Mouse (Mus musculus) embryonic facial prominence, embryonic 14.5 days (tissue): Measurements from ENCODE around the gene Tmem270. TPM values are rescaled to one million over a fixed set of nuclear protein-coding genes. Genes with fewer than 3 reads are reported as not detected.
"Not testable (repeated sequence)": the region's sequence is repeated elsewhere in the genome, so short reads cannot be mapped to it uniquely, and the experiment has no call there.

Experiments
- ATAC-seq: fragments of 200-750 bp; cut with Nextera tagmentation; 2 replicates; pipeline ENCODE4 v1.8.0; 2017; ENCODE audit warnings: low read depth, moderate number of reproducible peaks, moderate TSS enrichment
- DNase-seq: peaks from one replicate; pipeline ENCODE4 v3.0.0-alpha.2; 2015; ENCODE audit warnings: low spot score
- H3K27ac ChIP-seq: fragments of 300-500 bp; sonication (generic); replicated peaks from 2 replicates; pipeline ENCODE4 v1.5.1; 2014; ENCODE audit warnings: low read depth, mild to moderate bottlenecking, low read length, moderate library complexity
- H3K27me3 ChIP-seq: fragments of 300-500 bp; sonication (generic); replicated peaks from 2 replicates; pipeline ENCODE4 v1.6.1; 2014; ENCODE audit warnings: low read length; ENCODE audit not compliant: control insufficient read depth, insufficient read depth
- H3K36me3 ChIP-seq: fragments of 300-500 bp; sonication (generic); 2 replicates; pipeline ENCODE4 v1.6.1; 2014; ENCODE audit warnings: low read length, mixed read lengths; ENCODE audit not compliant: control insufficient read depth, insufficient read depth
- H3K4me1 ChIP-seq: fragments of 300-500 bp; sonication (generic); 2 replicates; pipeline ENCODE4 v1.6.1; 2014; ENCODE audit warnings: antibody characterized with exemption, low read length; ENCODE audit not compliant: control insufficient read depth, insufficient read depth
- H3K4me2 ChIP-seq: fragments of 300-500 bp; sonication (generic); 2 replicates; pipeline ENCODE4 v1.6.1; 2014; ENCODE audit warnings: low read depth, mild to moderate bottlenecking, low read length, moderate library complexity, mixed read lengths
- H3K4me3 ChIP-seq: fragments of 300-500 bp; sonication (generic); 2 replicates; pipeline ENCODE4 v1.5.1; 2014; ENCODE audit warnings: low read depth, mild to moderate bottlenecking, low read length
- H3K9ac ChIP-seq: fragments of 300-500 bp; sonication (generic); 2 replicates; pipeline ENCODE4 v1.6.1; 2014; ENCODE audit warnings: low read depth, mild to moderate bottlenecking, low read length, moderate library complexity, mixed read lengths
- H3K9me3 ChIP-seq: fragments of 300-500 bp; sonication (generic); 2 replicates; pipeline ENCODE4 v1.6.1; 2016; ENCODE audit warnings: low read length; ENCODE audit not compliant: control insufficient read depth
- WGBS: fragments of 180-500 bp; shearing (Covaris S2); extraction: QIAGEN DNeasy Blood & Tissue Kit; methylation state at CpG from one replicate; pipeline ENCODE4 v1.1.7; 2014; 5-methylcytosine and 5-hydroxymethylcytosine counted together
- polyA plus RNA-seq: library from polyadenylated mRNA; unstranded; fragments of >200 nt; fragmentation: Nextera tagmentation; extraction: Ambion mirVana; gene quantifications from 2 replicates; pipeline ENCODE4 v1.2.1, GENCODE M21; 2014

Tmem270 gene
- polyA plus RNA-seq, 1 experiment from 2014 or later, result not detected

DNA sequence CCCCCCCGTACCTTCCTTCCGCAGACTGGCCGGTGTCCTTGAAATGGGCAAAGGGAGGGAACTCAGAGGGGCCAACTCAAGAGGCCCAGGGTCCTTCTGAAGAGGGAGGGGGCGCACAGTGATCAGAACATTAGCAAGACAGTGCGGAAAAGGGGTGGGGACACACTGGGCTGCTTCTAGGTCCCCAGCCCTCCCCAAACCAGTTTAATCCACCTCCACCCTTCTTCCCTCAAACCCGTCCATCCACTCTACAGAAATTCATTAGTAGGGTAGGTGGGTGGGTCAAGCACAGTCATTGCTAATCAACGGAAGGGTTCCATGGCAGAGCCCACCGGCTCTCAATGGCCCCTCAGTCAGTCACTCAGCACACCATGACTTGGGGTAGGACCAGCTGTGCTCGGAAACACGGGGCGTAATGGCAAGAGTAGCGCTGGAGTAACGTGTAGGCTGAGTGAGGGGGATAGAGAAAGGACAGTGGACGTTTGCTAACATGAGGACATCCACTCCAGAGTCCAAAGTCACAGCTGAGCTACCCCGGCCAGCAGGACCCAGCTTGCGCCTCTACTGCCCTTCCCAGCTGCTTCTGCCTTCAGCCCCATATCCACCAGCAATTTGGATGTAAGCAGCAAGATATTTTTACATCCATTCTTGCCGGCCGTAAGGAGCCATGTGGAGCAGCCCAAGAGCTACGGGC is 38.9 kb upstream of the Tmem270 start:
- Histone ChIP-seq H3K36me3 (no peaks in the 10 kb centered on the region), H3K9ac (peak overlapping the region; percentile 58), H3K27me3 (peaks cover 35% of the 10 kb centered on the region), H3K9me3 (no peaks in the 10 kb centered on the region), H3K4me1 (peaks cover 3% of the 10 kb centered on the region; the same call in 1 of the 2 replicates), H3K27ac (peak overlapping the region; percentile 39; the same call in 1 of the 2 replicates), H3K4me3 (peak overlapping the region; percentile 38), H3K4me2 (peak overlapping the region; percentile 43)
- WGBS, result 46% methylated on average over 16 of the region's 19 CpGs
- DNase-seq (no peak), ATAC-seq (no peak)

GRCm38 (mm10) chr5:134944179-134944578 is 37.6 kb upstream of the Tmem270 start:
- peaks cover 35% of the 10 kb centered on the region for H3K27me3 ChIP-seq
- peaks cover 3% of the 10 kb centered on the region; the same call in 1 of the 2 replicates for H3K4me1 ChIP-seq
- H3K4me3 ChIP-seq, result no peak overlapping the region
- no peak for ATAC-seq
- WGBS, result 67% methylated on average over 5 of the region's 5 CpGs
- H3K27ac ChIP-seq, result no peak overlapping the region
- no peaks in the 10 kb centered on the region for H3K9me3 ChIP-seq
- peak overlapping the region; percentile 43; the same call in 1 of the 2 replicates for H3K4me2 ChIP-seq
- H3K9ac ChIP-seq, result no peak overlapping the region
- DNase-seq, result no peak
- no peaks in the 10 kb centered on the region for H3K36me3 ChIP-seq

DNA sequence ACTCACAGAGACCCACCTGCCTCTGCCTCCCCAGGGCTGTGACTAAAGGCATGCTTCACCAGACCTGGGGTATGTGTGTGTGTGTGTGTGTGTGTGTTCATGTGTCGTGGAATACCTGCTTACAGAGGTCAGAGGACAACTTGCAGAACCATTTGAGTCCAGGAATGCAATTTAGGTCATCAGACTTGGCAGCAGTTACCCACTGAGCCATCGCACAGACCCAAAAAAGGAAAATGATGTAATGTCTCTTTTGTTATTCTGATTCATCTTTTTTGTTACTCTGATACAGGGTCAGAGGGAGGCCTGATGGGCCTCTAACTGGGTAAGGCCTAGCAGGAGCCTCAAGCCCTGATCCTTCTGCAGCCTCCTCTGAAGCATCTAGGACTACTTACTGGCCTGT is 36.2 kb upstream of the Tmem270 start:
- ATAC-seq (no peak), DNase-seq (no peak)
- H3K4me2 ChIP-seq, result no peak overlapping the region
- H3K27me3 ChIP-seq, result peaks cover 35% of the 10 kb centered on the region
- peaks cover 3% of the 10 kb centered on the region; the same call in 1 of the 2 replicates for H3K4me1 ChIP-seq
- no peak overlapping the region for H3K27ac ChIP-seq
- H3K9ac ChIP-seq, result no peak overlapping the region
- H3K4me3 ChIP-seq, result no peak overlapping the region
- no peaks in the 10 kb centered on the region for H3K9me3 ChIP-seq
- WGBS, result 66% methylated on average over 2 of the region's 2 CpGs
- no peaks in the 10 kb centered on the region for H3K36me3 ChIP-seq

DNA sequence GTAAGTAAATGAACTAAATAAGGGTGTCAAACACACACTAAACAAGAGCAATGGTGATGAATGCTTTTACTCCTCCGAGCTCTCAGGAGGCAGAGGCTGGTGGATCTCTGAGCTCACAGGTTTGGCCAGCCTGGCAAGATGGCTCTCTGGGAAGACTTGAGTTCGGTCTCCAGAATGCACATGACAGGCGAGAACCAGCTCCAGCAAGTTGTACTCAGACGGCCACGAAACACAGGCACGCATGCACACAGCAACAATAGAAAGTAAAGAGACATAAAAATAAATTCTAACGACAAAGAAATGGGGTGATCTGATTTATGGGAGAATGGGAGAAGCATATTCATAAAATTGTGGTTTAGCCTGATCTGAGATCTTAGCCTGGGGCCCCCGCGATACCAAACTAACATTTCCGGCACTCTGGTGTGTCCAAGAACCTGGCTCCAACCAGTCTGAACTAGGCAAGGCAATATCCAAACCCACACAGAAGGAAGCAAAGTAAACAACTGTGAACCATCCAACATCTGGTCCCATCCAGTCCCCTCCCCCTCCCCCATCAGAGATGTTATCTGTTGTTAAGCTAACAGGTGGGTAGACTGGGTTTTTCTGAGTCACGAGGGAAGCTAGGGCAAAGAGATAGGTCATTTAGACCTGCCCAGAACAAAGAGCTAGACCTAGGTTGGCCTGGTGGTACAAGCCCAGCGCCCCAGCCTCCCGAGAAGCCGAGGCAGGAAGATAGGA is 35.1 kb upstream of the Tmem270 start:
- Histone ChIP-seq H3K9ac (no peak overlapping the region), H3K36me3 (no peaks in the 10 kb centered on the region), H3K4me1 (no peaks in the 10 kb centered on the region), H3K27me3 (peaks cover 24% of the 10 kb centered on the region), H3K27ac (no peak overlapping the region), H3K9me3 (no peaks in the 10 kb centered on the region), H3K4me2 (no peak overlapping the region), H3K4me3 (no peak overlapping the region)
- 68% methylated on average over 14 of the region's 14 CpGs for WGBS
- DNase-seq, result no peak
- no peak for ATAC-seq

DNA sequence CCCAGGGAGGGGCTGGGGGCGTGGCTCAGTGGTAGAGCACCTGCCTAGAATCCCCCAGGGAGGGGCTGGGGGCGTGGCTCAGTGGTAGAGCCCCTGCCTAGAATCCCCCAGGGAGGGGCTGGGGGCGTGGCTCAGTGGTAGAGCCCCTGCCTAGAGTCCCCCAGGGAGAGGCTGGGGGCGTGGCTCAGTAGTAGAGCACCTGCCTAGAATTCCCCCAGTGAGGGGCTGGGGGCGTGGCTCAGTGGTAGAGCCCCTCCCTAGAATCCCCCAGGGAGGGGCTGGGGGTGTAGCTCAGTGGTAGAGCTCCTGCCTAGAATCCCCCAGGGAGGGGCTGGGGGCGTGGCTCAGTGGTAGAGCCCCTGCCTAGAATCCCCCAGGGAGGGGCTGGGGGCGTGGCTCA is 33.0 kb upstream of the Tmem270 start:
- ATAC-seq, H3K27ac ChIP-seq, DNase-seq, H3K4me2 ChIP-seq, H3K4me1 ChIP-seq, H3K36me3 ChIP-seq, H3K27me3 ChIP-seq, H3K9ac ChIP-seq, H3K9me3 ChIP-seq, H3K4me3 ChIP-seq: not testable (repeated sequence)
- no CpG with 5 or more reads among the region's 7 CpGs for WGBS

DNA sequence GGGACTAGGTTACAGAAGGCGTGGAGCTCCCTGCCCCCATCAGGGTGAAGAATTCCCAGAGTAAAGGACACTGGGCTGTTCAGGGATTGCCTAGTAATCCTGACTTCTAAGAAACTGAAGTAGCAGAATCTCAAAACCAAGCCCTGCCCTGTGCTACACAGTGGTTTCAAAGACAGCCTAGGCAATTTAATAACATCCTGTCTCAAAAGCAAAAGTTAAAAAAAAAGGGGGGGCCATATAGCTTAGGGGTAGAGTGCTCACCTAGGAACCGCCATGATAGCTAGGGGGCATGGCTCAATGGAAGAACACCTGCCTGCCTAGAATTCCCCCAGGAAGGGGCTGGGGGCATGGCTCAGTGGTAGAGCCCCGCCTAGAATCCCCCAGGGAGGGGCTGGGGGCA is 32.5 kb upstream of the Tmem270 start:
- ATAC-seq, result no peak

DNA sequence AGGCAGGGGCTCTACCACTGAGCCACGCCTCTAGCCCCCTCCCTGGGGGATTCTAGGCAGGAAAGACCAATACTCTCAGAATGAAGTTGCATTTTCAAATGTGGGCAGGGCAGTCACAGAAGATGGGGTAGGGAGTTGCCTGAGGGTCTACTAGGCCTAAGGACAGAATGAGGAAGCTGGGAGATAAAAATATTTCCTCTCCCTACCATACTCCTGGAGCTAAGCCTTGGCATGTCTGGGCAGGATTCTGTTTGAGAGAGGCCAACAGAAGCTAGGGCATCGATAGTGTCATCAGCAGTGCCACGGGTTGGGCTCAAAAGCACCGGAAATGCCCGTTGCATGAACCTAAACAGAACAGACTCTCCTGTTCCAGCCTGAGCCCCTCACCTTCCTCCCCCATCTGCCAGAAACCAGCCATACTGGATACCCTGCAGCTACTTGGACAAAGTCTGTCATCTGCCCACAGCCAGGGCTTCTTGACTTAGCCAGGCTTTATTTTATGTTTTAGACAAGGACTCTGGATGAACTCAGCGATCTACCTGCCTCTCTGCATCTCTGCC is 30.2 kb upstream of the Tmem270 start:
- WGBS, result 81% methylated on average over 6 of the region's 6 CpGs
- Histone ChIP-seq H3K4me1 (no peaks in the 10 kb centered on the region), H3K4me2 (no peak overlapping the region), H3K36me3 (0 out of 2 replicates have a peak, but pooled peaks cover 5% of the 10 kb centered on the region), H3K4me3 (no peak overlapping the region), H3K9ac (no peak overlapping the region), H3K27me3 (no peaks in the 10 kb centered on the region), H3K27ac (no peak overlapping the region), H3K9me3 (no peaks in the 10 kb centered on the region)
- DNase-seq (peak; percentile 50), ATAC-seq (no peak)

More for the DNA sequence above, 32.5 kb upstream of the Tmem270 start:
- 79% methylated on average over 3 of the region's 3 CpGs for WGBS
- H3K9ac ChIP-seq, result no peak overlapping the region
- H3K4me1 ChIP-seq, result no peaks in the 10 kb centered on the region
- no peaks in the 10 kb centered on the region for H3K9me3 ChIP-seq
- no peak for DNase-seq
- no peak overlapping the region for H3K27ac ChIP-seq
- H3K36me3 ChIP-seq, result 0 out of 2 replicates have a peak, but pooled peaks cover 4% of the 10 kb centered on the region
- no peak overlapping the region for H3K4me3 ChIP-seq
- H3K27me3 ChIP-seq, result no peaks in the 10 kb centered on the region
- no peak overlapping the region for H3K4me2 ChIP-seq

DNA sequence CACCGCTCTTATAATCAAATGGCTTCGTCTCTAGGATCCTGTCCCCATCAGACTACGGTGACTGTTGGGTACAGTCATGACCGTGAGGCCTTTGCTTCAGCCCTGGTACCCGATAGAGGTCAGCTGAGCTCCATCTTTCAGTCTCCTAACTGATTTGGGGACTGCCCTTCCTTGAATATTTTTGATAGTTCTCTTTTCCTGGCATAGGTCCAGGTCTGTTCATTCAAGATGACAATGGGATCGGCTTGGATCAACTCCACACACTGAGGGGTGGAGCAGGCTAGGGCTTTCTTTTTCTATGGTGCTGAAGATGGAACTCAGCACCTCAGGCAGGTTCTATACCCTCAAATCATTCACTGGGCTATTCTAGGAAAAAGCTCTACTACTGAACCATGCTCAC is 29.5 kb upstream of the Tmem270 start:
- H3K36me3 ChIP-seq, result 0 out of 2 replicates have a peak, but pooled peaks cover 5% of the 10 kb centered on the region
- 90% methylated on average over 6 of the region's 6 CpGs for WGBS
- H3K27me3 ChIP-seq, result no peaks in the 10 kb centered on the region
- no peak overlapping the region for H3K9ac ChIP-seq
- no peak overlapping the region for H3K4me3 ChIP-seq
- no peak overlapping the region for H3K27ac ChIP-seq
- no peak overlapping the region for H3K4me2 ChIP-seq
- H3K9me3 ChIP-seq, result no peaks in the 10 kb centered on the region
- ATAC-seq (no peak), DNase-seq (no peak)
- no peaks in the 10 kb centered on the region for H3K4me1 ChIP-seq
